Mouse (Mus musculus): ENCODE results near the gene Lasp1. TPM values are rescaled to one million over a fixed set of nuclear protein-coding genes. Genes with fewer than 3 reads are reported as not detected.

The Lasp1 gene
- total and polyA plus RNA-seq, 3 experiments = 28.2 to 31.6 (median 31.1) TPM

DNA sequence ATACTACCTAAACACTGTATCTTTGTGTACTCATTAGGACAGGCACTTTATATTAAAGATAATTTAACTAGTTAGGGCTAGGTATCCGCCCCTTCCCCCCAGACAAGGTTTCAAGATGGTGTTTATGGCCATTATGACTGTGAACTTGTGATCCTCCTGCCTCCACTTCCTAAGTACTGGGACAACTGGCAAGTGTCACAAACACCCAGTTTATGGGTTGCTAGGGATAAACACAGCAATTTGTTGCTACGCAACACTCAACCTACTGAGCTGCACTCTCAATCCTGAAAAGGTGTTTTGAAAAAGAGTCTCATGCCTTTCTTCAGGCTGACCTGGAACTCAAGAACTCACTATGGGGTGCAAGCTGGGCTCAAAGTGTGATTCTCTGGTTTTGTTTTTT lies 78.5 kb downstream of the Lasp1 start:
- Histone ChIP-seq H3K4me3 (no peak overlapping the region), H3K9ac (ENCODE audit: low read depth, low read length) (no peak overlapping the region), H3K27ac (no peak overlapping the region), H3K79me2 (replicated peaks; ENCODE audit: control insufficient read depth, insufficient read depth, low read length) (no peaks in the 10 kb centered on the region), H3K36me3 (ENCODE audit: control insufficient read depth, insufficient read depth, low read length) (no peaks in the 10 kb centered on the region), H3K4me1 (ENCODE audit: control insufficient read depth, insufficient read depth, low read length) (no peaks in the 10 kb centered on the region), H3K27me3 (ENCODE audit: control insufficient read depth, insufficient read depth, low read length) (no peaks in the 10 kb centered on the region)
- intact Hi-C loops (cut with DNase I) = no loop called here
- TF ChIP-seq EP300 (IDR thresholded peaks at IDR 0.05; ENCODE audit: insufficient read depth, low read depth, low read length) (no peak), CTCF (IDR thresholded peaks at IDR 0.05) (no peak), POLR2A (IDR thresholded peaks at IDR 0.05; ENCODE audit: insufficient read depth, low read depth, low read length) (no peak)
- DNase-seq = no peak
- WGBS = 84% methylated on average over 2 of the region's 2 CpGs

- Histone ChIP-seq H3K79me2 (replicated peaks; ENCODE audit: control insufficient read depth, insufficient read depth, low read length) (no peaks in the 10 kb centered on the region), H3K9ac (ENCODE audit: low read depth, low read length) (no peak overlapping the region), H3K27ac (no peak overlapping the region), H3K4me3 (no peak overlapping the region), H3K36me3 (ENCODE audit: control insufficient read depth, insufficient read depth, low read length) (no peaks in the 10 kb centered on the region), H3K4me1 (ENCODE audit: control insufficient read depth, insufficient read depth, low read length) (no peaks in the 10 kb centered on the region), H3K27me3 (ENCODE audit: control insufficient read depth, insufficient read depth, low read length) (no peaks in the 10 kb centered on the region)
- intact Hi-C loops (cut with DNase I) = loop anchor here (5.0 kb wide), 2 partner anchors 133 to 178 kb away; partner anchors contain the start of genes Pcgf2 and Psmb3
- TF ChIP-seq EP300 (IDR thresholded peaks at IDR 0.05; ENCODE audit: insufficient read depth, low read depth, low read length) = no peak
- no peak for TF ChIP-seq CTCF (IDR thresholded peaks at IDR 0.05)
- TF ChIP-seq POLR2A (IDR thresholded peaks at IDR 0.05; ENCODE audit: insufficient read depth, low read depth, low read length) = no peak
- DNase-seq = no peak
- 88% methylated on average over 4 of the region's 4 CpGs for WGBS
These were observed 81.6 kb downstream of the Lasp1 start for GRCm38 (mm10) chr11:97880362-97880761.

DNA sequence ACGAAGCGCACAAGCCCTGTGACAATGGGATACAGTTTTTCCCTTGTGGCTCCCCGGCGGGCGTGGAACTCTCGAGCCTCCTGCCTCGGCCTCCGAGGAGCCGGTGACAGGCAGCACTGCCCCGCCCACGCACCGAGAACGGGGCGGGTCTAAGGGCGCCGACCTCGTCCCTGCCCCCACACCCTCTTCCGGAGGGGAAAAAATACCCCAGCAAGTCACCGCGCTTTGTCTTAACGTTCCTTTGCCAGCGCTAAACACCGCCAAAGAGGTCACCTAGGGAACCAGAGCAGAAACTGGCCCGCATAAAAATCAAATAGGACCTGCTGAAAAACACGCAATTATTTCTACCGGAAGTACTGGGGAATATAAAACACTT lies 84.7 kb downstream of the Lasp1 start:
- Histone ChIP-seq H3K27ac (peak overlapping the region; percentile 89), H3K79me2 (replicated peaks; ENCODE audit: control insufficient read depth, insufficient read depth, low read length) (no peaks in the 10 kb centered on the region), H3K27me3 (ENCODE audit: control insufficient read depth, insufficient read depth, low read length) (no peaks in the 10 kb centered on the region), H3K36me3 (ENCODE audit: control insufficient read depth, insufficient read depth, low read length) (no peaks in the 10 kb centered on the region), H3K4me3 (peak overlapping the region; percentile 75), H3K4me1 (ENCODE audit: control insufficient read depth, insufficient read depth, low read length) (no peaks in the 10 kb centered on the region), H3K9ac (ENCODE audit: low read depth, low read length) (peak overlapping the region; percentile 51; the same call in 1 of the 2 replicates)
- TF ChIP-seq POLR2A (IDR thresholded peaks at IDR 0.05; ENCODE audit: insufficient read depth, low read depth, low read length) = no peak
- TF ChIP-seq EP300 (IDR thresholded peaks at IDR 0.05; ENCODE audit: insufficient read depth, low read depth, low read length) = 0 out of 2 replicates have a peak, but pooled peaks have one; percentile 56
- intact Hi-C loops (cut with DNase I) = loop anchor here (5.0 kb wide), 2 partner anchors 136 to 181 kb away; partner anchors contain the start of genes Pcgf2 and Psmb3
- WGBS = 3% methylated on average over 26 of the region's 26 CpGs
- DNase-seq = peak; percentile 85 to 87

GRCm38 (mm10) chr11:97883918-97884600 lies 85.3 kb downstream of the Lasp1 start, which contains the start of gene Fbxo47:
TSS of gene Fbxo47 (minus strand) at chr11:97884154.
- Histone ChIP-seq H3K9ac (ENCODE audit: low read depth, low read length) (peak within 1 kb of the TSS; percentile 51), H3K36me3 (ENCODE audit: control insufficient read depth, insufficient read depth, low read length) (no peaks in the 10 kb centered on the region), H3K4me1 (ENCODE audit: control insufficient read depth, insufficient read depth, low read length) (no peaks in the 10 kb centered on the region), H3K27me3 (ENCODE audit: control insufficient read depth, insufficient read depth, low read length) (no peaks in the 10 kb centered on the region), H3K79me2 (replicated peaks; ENCODE audit: control insufficient read depth, insufficient read depth, low read length) (no peaks in the 10 kb centered on the region), H3K4me3 (peak within 1 kb of the TSS; percentile 75), H3K27ac (peak within 1 kb of the TSS; percentile 89)
- TF ChIP-seq CTCF (IDR thresholded peaks at IDR 0.05) (peak; percentile 87), EP300 (IDR thresholded peaks at IDR 0.05; ENCODE audit: insufficient read depth, low read depth, low read length) (peak; percentile 22; the same call in 1 of the 2 replicates), POLR2A (IDR thresholded peaks at IDR 0.05; ENCODE audit: insufficient read depth, low read depth, low read length) (peak; percentile 53; the same call in 1 of the 2 replicates)
- intact Hi-C loops (cut with DNase I) = loop anchor here (1.0 to 5.0 kb wide), 4 partner anchors 43 to 182 kb away; partner anchors contain the start of genes B230217C12Rik, Pcgf2 and Psmb3
- DNase-seq = peak; percentile 96 to 97
- WGBS = 1% methylated on average over 37 of the region's 37 CpGs

GRCm38 (mm10) chr11:97884601-97885185 lies 85.9 kb downstream of the Lasp1 start:
- intact Hi-C loops (cut with DNase I) = loop anchor here (1.0 to 5.0 kb wide), 4 partner anchors 44 to 182 kb away; partner anchors contain the start of genes B230217C12Rik, Pcgf2 and Psmb3
- Histone ChIP-seq H3K36me3 (ENCODE audit: control insufficient read depth, insufficient read depth, low read length) (no peaks in the 10 kb centered on the region), H3K27me3 (ENCODE audit: control insufficient read depth, insufficient read depth, low read length) (no peaks in the 10 kb centered on the region), H3K79me2 (replicated peaks; ENCODE audit: control insufficient read depth, insufficient read depth, low read length) (no peaks in the 10 kb centered on the region), H3K4me1 (ENCODE audit: control insufficient read depth, insufficient read depth, low read length) (no peaks in the 10 kb centered on the region), H3K4me3 (peak overlapping the region; percentile 75), H3K9ac (ENCODE audit: low read depth, low read length) (peak overlapping the region; percentile 22; the same call in 1 of the 2 replicates), H3K27ac (peak overlapping the region; percentile 85)
- WGBS = 27% methylated on average over 7 of the region's 7 CpGs
- no peak for DNase-seq
- no peak for TF ChIP-seq EP300 (IDR thresholded peaks at IDR 0.05; ENCODE audit: insufficient read depth, low read depth, low read length)
- peak; percentile 9; the same call in 1 of the 2 replicates for TF ChIP-seq CTCF (IDR thresholded peaks at IDR 0.05)
